Mouse (Mus musculus) c-Kit-positive CD71-negative TER-119-negative erythroid progenitor cells, embryonic 14.5 days (primary cell): Measurements from ENCODE around the gene Ankrd13a.

Source experiments
- DNase-seq: peaks from one replicate; pipeline ENCODE4 v3.0.0-alpha.2; 2013; ENCODE audit warnings: low read depth

Gene Ankrd13a

GRCm38 (mm10) chr5:114801049-114801448 lies 26.6 kb downstream of the Ankrd13a start:
- no peak for DNase-seq

DNA sequence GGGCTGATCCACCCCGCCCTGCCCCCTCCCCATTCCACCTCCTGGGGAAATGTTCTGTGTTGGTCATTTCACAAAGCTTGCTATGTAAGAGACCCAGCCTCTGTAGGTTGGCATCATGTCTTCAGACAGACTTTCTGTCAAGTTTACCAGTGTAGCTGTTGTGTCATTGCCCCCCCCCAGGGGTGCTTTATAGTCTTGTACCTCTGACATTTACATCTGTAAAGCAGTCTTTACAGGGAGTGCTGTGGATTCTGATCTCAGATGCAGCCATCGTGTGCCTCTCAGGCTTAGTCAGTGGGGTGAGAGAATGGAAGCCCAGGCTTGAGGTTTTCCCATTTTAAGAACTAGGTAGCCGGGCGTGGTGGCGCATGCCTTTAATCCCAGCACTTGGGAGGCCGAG lies 27.4 kb downstream of the Ankrd13a start:
- no peak for DNase-seq

GRCm38 (mm10) chr5:114803231-114803630 lies 28.8 kb downstream of the Ankrd13a start:
- no peak for DNase-seq

GRCm38 (mm10) chr5:114804335-114804734 lies 29.9 kb downstream of the Ankrd13a start:
- DNase-seq = no peak

- no peak for DNase-seq
Observed at GRCm38 (mm10) chr5:114804958-114805357, 30.5 kb downstream of the Ankrd13a start.

DNA sequence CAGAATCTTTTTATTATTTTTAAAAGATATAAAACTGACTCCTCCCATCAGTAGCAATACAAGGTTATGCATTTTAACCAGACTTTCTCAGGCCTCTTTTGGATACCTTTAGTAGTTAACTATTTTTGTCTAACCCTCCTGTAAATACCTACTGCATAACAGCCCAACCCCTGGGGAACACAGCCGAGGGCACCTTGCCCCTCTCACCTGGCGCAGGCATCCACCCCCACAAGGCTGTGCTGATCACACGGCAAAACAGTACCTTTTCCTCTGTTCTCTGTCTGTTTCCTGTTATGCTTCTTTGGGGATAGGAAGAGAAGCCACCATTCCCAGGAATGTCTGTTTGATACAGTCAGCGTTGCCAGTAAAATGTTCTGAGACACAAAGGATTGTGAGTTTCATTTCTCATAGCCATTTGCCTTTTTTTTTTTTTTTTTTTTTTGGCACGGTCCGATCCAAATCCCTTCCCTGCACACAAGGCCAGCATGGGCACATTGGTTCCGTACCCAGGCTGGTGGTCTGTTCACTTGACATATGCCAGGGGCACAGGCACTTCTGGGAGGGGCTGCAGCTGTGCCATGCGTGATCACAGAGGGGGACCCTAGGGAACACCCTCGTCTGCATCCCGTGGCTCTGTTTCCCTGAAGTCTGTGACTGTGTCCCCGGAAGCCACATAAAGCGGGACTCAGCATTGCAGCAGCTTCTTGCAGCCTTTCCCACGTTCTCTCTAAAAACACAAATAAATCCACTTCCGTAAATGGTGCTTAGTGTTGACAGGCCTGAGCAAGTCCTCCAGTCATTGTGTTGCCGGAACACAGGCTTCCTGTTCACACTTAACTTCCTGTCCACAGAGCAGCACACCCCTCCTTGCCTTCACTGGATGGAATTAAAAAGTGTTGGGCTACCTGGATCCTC lies 31.2 kb downstream of the Ankrd13a start:
- no peak for DNase-seq

DNA sequence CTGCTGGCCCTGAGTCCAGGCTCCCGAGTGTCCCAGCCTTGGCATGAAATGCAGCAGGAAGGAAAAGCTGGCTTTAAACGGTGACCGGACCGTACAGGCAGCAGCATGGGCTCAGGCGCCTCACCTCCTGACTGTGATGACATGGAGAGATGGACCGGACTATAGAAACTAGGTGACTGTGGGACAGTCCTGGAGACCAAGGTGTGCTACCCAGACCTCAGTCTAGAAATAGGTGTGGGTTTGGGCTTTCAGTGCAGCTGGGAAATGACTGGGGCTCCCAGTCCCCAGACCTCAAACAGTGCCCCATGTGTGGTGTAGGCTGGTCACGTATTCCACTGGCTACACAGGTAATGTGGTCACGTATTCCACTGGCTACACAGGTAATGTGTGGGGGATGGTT lies 32.2 kb downstream of the Ankrd13a start:
- DNase-seq = no peak

DNA sequence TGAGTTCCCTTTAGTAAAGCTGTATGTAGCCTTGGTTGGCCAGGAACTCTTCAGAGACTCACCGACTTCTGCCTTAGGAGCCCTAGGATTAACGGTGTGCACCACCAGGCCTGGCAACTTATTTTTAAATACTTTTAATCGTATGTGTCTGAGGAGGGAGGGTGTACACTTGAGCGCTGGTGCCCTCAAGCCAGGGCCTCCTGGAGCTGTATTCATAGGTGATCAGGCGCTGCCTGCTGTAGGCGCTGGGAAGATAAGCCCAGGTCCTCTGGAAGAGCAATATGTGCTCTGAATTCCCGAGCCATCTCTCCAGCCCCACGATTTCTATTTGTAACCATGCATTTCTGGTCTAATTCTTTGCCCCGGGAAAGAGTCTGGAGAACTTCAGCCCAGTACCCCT lies 32.6 kb downstream of the Ankrd13a start:
- no peak for DNase-seq

DNA sequence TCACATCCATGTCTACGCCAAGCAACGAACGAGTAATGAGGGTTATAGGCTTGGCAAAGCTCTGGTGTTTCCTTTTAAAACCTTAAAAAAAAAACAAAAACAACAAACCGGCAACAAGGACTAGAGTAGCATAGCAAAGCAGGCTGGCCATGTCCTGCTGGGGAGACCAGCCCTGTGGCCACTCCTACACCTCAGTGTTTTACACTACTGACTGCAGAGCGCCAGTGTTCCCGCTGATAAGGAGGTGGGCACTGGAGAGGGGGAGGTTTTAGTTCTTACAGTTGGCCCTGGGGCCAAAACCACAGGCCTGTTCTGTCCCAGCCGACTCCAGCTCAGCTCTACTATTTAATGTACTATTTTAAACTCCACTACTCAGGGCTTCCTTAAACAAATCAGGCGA lies 33.0 kb downstream of the Ankrd13a start:
- DNase-seq = no peak

DNA sequence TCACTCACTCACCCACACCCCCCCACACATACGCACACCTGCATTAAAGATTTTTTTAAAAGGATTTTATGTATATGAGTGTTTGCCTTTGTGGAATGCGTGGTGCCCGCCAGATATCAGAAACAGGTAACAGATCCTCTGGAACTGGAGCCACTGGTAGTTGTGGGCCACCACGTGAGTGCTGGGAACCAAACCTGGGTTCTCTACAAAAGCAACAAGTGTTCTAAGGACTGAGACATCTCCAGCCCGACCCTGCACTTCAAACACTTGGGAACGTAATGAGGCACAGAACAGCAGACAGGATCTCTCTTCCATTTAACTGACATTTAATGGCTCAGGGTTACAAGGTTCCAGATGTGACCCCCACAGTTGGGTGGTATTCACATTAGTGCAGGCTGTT lies 33.4 kb downstream of the Ankrd13a start:
- no peak for DNase-seq

DNA sequence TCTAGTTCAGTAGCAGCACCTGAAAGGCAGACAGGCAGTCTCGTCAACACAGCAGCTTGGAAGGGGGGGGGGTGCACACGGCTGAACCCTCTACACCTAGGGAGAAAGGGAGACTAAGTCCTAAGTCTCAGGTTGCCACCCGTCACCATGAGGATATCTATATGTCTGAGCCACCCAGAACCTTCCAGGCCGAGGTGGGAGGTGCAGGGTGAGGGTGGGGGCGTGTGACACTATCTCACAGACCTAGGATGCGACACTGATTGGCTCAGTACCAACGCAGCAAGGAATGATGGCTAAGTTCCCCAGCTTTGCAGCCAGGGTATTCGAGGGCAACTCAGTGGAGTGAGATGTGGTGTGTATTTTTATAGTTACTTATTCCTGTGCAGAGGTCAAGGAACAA lies 33.9 kb downstream of the Ankrd13a start:
- no peak for DNase-seq

- DNase-seq = no peak
Observed at GRCm38 (mm10) chr5:114809181-114809756, 34.8 kb downstream of the Ankrd13a start.

- DNase-seq = no peak
Observed at GRCm38 (mm10) chr5:114809826-114810225, 35.3 kb downstream of the Ankrd13a start.

DNA sequence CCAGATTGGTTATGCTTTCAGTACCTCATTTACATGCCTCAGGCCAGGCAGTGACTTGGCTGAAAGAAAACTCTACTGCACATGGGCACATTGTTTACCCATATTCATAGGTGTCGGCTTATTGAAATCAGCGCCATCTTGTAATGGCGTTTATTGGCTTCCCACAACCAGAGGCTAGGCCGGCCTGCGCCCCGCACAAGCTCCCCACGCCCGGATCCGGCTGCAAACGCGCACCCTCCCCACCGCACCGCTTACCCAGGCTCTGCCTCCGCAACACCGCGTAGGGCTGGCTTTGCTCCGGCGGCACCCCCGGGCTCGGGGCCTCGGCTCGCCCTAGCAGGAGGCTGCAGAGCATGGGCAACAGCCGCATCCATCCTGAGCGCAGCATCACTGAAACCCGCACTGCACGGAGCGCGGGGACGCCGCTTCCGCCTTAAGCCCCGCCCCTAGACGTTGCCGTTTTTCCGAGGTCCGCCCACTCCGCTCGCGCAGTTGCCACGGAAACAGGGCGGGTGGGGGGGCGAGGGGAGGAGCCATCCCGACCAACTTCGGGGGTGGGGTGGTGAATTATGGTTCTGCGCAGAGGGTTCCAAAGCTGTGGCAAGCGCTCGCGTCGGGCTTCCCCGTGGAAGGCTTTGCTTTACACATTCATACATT lies 39.2 kb downstream of the Ankrd13a start:
- DNase-seq = peak; percentile 67

GRCm38 (mm10) chr5:114816599-114816998 lies 42.1 kb downstream of the Ankrd13a start:
- DNase-seq = no peak

DNA sequence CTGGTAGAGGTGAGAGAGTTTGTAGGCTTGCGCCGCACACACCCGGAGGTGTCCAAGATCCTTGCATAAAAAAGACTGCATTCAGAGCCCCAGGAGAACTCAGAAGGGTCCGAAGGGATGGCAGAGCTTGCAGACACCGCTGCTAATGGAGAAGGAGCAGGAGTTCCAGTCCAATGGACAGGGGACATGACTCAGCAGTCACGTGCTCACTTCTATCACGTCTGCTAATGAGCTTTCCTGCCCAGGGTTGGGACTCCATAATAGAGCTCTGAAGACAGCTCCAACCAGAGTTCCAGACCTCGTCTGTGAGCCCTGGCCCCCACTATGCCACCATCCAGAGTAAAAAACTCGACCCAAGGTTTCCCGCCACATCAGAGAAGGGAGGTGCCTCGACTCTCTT lies 43.6 kb downstream of the Ankrd13a start:
- no peak for DNase-seq

- DNase-seq = peak; percentile 62
Observed at GRCm38 (mm10) chr5:114822796-114823688, 48.6 kb downstream of the Ankrd13a start, which contains the start of gene 1500011B03Rik. Gene 1500011B03Rik (minus strand): TSS chr5:114823468.

- peak; percentile 68 for DNase-seq
Observed at GRCm38 (mm10) chr5:114824197-114824596, 49.7 kb downstream of the Ankrd13a start.

- peak; percentile 84 for DNase-seq
Observed at GRCm38 (mm10) chr5:114825978-114826691, 51.7 kb downstream of the Ankrd13a start.

GRCm38 (mm10) chr5:114827427-114827826 lies 53.0 kb downstream of the Ankrd13a start:
- DNase-seq = no peak

DNA sequence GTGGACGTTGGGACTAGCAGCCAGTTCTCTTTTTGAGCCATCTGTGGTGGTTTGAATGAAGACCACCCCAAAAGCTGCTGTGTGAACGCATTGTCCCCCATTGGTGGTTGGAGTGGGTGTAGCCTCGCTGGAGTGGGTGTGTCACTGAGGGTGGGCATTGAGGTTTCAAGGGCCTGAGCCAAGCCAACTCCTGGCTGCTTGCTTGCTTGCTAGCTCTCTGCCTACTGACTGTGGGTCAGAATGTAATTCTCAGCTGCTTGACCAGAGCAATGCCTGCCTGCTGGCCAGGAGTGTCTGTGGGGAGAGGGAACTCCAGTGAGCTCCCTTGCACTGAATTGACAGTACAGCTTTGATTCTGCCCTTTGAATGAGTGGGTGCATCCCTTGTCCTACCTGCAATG lies 55.3 kb downstream of the Ankrd13a start:
- no peak for DNase-seq
